Mouse (Mus musculus) liver, embryonic 16.5 days (tissue): ENCODE measurements around the gene Spire2. TPM values are rescaled to one million over a fixed set of nuclear protein-coding genes. Genes with fewer than 3 reads are reported as not detected.

Experiments
- ATAC-seq: fragments of 200-750 bp; cut with Nextera tagmentation; 2 replicates; pipeline ENCODE4 v1.8.0; 2017; ENCODE audit warnings: low read depth, mild to moderate bottlenecking, moderate number of reproducible peaks, moderate library complexity
- H3K27ac ChIP-seq: fragments of 300-500 bp; sonication (generic); 2 replicates; pipeline ENCODE4 v1.5.1; 2014; ENCODE audit warnings: mild to moderate bottlenecking, low read length
- H3K27me3 ChIP-seq: fragments of 300-500 bp; sonication (generic); 2 replicates; pipeline ENCODE4 v1.6.1; 2014; ENCODE audit warnings: low read depth, low read length, mixed read lengths; ENCODE audit not compliant: control insufficient read depth, insufficient read depth
- H3K36me3 ChIP-seq: fragments of 300-500 bp; sonication (generic); 2 replicates; pipeline ENCODE4 v1.6.1; 2014; ENCODE audit warnings: mild to moderate bottlenecking; ENCODE audit not compliant: control insufficient read depth, insufficient read depth
- H3K4me1 ChIP-seq: fragments of 300-500 bp; sonication (generic); 2 replicates; pipeline ENCODE4 v1.6.1; 2014; ENCODE audit warnings: low read depth, low read length, mixed read lengths; ENCODE audit not compliant: control insufficient read depth
- H3K4me2 ChIP-seq: fragments of 300-500 bp; sonication (generic); 2 replicates; pipeline ENCODE4 v1.6.1; 2014; ENCODE audit warnings: low read depth, low read length, mixed read lengths
- H3K4me3 ChIP-seq: fragments of 300-500 bp; sonication (generic); 2 replicates; pipeline ENCODE4 v1.5.1; 2014; ENCODE audit warnings: low read depth, mild to moderate bottlenecking, low read length
- H3K9ac ChIP-seq: fragments of 300-500 bp; sonication (generic); 2 replicates; pipeline ENCODE4 v1.6.1; 2014; ENCODE audit warnings: low read depth, low read length
- H3K9me3 ChIP-seq: fragments of 300-500 bp; sonication (generic); replicated peaks from 2 replicates; pipeline ENCODE4 v1.6.1; 2016; ENCODE audit warnings: low read length; ENCODE audit not compliant: control insufficient read depth
- WGBS: fragments of 180-500 bp; shearing (Covaris S2); extraction: QIAGEN DNeasy Blood & Tissue Kit; methylation state at CpG from one replicate; pipeline ENCODE4 v1.1.7; 2014; ENCODE audit not compliant: insufficient replicate concordance; 5-methylcytosine and 5-hydroxymethylcytosine counted together
- polyA plus RNA-seq: library from polyadenylated mRNA; unstranded; fragments of >200 nt; fragmentation: Nextera tagmentation; extraction: Ambion mirVana; gene quantifications from 2 replicates; pipeline ENCODE4 v1.2.1, GENCODE M21; 2015

Gene Spire2
- polyA plus RNA-seq, 1 experiment from 2014 or later = 2.4 TPM

DNA sequence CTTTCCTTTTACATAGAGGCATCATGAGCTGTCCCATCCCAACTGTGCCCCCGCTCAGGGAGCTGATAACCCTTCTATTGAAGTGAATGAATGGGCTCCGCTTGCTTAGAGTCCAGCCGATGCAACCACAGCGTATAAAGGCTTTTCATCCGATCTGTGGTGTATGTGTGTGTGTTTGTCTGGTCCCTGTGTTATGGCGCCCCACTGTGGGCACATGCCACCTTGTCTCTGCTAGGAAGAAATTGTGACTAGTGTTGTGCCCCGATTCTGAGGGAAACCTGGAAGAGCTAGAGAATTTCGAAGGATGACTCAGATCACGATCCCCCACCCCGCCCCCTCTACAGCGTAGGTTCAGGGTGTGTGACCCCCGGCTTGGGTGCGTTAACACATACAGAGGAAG is 20.3 kb downstream of the Spire2 start:
- peak; percentile 35; the same call in 1 of the 2 replicates for ATAC-seq
- 46% methylated on average over 13 of the region's 13 CpGs for WGBS
- Histone ChIP-seq H3K9me3 (no peaks in the 10 kb centered on the region), H3K4me1 (peaks cover 4% of the 10 kb centered on the region), H3K4me3 (no peak overlapping the region), H3K9ac (no peak overlapping the region), H3K27me3 (peaks cover 3% of the 10 kb centered on the region; the same call in 1 of the 2 replicates), H3K36me3 (no peaks in the 10 kb centered on the region), H3K4me2 (no peak overlapping the region), H3K27ac (no peak overlapping the region)

DNA sequence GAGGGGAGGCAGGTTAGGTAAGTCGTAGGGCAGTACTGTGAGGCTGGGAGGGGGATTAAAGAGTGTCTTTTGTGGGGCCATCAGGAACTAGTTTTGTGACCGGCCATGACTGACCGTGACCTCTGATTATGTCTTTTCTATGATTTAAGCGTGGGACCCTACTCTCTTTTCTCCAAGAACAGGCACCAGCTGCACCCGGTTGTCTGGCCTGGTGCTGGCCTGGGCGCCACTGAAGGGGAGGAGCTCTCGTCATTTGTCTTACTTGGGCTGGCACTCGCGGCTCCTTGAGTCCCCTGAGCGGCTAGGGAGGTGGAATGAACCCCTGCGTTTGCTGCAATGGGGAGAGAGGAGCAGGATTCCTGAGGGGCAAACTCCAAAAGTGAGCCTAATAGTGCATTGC is 20.7 kb downstream of the Spire2 start:
- H3K27me3 ChIP-seq = peaks cover 3% of the 10 kb centered on the region; the same call in 1 of the 2 replicates
- H3K9me3 ChIP-seq = no peaks in the 10 kb centered on the region

DNA sequence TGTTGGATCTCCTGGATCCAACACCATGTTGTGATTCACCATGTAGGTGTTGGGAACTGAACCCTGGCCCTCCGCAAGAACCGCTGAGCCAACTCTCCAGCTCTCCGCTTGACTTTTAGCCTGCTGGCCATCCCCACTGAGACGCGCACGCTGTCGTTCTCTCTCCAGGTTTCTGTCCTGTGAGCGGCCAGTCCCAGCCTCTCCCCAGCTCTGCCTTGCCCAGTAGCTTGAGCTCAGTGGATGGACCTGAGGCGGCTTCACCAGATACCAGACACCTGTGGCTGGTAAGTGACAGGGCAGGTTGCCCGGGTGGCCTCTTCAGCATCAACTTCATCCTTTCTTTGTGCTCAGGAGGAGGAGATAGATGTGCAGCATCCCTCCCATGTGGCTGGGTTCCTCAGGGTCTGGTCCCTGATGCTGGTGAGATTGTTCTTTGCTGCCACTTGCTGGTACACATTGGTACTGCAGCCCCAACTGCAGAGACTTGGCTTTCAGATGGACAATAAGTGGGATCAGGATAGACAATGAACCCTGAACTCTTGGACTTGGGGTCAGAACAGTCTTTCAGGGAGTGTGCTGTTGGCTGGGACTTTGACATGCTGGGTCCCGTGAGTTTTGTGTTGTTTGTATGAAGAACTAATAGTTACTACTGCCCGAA is 28.7 kb downstream of the Spire2 start:
- no peak overlapping the region for H3K4me3 ChIP-seq
- H3K4me2 ChIP-seq = no peak overlapping the region
- 46% methylated on average over 12 of the region's 12 CpGs for WGBS
- H3K27ac ChIP-seq = no peak overlapping the region
- ATAC-seq = peak; percentile 37
- no peaks in the 10 kb centered on the region for H3K4me1 ChIP-seq
- H3K27me3 ChIP-seq = no peaks in the 10 kb centered on the region
- no peaks in the 10 kb centered on the region for H3K36me3 ChIP-seq
- no peak overlapping the region for H3K9ac ChIP-seq
- no peaks in the 10 kb centered on the region for H3K9me3 ChIP-seq

More for the DNA sequence above, 20.7 kb downstream of the Spire2 start:
- H3K36me3 ChIP-seq = no peaks in the 10 kb centered on the region
- no peak for ATAC-seq
- H3K4me1 ChIP-seq = no peaks in the 10 kb centered on the region; the same call in 1 of the 2 replicates
- 47% methylated on average over 11 of the region's 11 CpGs for WGBS
- H3K27ac ChIP-seq = no peak overlapping the region
- H3K4me3 ChIP-seq = no peak overlapping the region
- H3K9ac ChIP-seq = no peak overlapping the region
- no peak overlapping the region for H3K4me2 ChIP-seq

DNA sequence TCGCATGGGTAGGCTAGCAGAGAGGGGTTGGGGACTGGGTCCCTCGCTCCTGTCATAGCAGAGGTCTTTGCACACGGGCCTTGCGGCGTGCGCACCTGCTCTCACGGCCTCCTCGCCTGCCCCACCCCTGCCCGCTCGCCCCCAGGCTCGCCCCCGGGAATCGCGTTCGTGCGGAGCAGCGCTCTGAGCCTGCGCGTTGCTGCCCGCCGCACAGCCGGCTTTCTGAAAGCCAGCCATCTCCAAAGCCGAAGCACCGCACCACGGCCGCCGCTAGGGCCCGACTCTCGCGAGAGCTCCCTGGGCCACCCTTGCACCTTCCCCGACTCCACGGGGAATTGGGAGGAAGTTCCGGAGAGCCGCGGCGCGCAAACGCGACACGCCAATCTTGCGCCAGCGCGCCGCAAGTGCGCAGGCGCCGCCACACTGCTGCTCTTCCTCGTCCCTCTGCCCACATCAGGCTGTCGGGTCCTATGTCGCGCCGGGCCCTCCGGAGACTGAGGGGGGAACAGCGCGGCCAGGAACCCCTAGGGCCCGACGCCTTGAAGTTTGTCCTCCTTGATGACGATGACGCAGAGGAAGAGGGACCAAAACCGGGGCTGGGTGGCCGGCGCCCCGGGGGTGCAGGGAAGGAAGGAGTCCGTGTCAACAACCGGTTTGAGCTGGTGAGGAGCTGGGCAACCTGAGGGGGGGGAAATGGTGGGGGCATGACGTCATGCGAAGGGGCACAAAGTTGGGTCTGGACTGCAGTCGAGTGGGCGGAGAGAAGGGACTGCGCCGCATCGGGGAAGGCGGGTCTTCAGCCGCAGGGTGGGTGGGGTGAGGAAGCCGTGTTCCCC is 41.1 kb downstream of the Spire2 start, which contains the start of gene Tcf25:
Gene Tcf25 (plus strand): TSS at position 351 of the 836 bp plus-strand sequence.
- H3K9me3 ChIP-seq = no peaks in the 10 kb centered on the region
- H3K4me2 ChIP-seq = peak within 1 kb of the TSS; percentile 90
- no peaks in the 10 kb centered on the region for H3K27me3 ChIP-seq
- peak within 1 kb of the TSS; percentile 86 for H3K27ac ChIP-seq
- H3K4me1 ChIP-seq = peaks cover 13% of the 10 kb centered on the region
- peak within 1 kb of the TSS; percentile 75 for H3K9ac ChIP-seq
- peak; percentile 85 for ATAC-seq
- H3K4me3 ChIP-seq = peak within 1 kb of the TSS; percentile 72
- H3K36me3 ChIP-seq = no peaks in the 10 kb centered on the region
- WGBS = under 1% methylated on average over 75 of the region's 75 CpGs

DNA sequence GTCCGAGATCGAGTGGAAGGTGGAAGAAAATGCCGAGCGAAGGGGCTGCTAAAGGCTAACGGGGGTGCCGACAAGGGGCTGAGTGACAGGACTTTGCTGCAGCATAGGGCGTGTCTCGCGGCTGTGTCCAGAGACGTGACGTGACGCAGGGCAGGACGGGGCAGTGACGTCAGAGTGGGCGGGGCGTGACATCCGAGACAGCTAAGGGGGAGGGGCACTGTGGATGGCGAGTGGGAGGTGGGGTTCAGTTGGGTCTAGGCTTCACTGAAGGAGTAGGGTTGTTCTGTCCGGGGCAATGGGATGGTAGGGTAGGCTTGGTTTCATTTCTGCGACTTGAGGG is 41.7 kb downstream of the Spire2 start:
- peaks cover 13% of the 10 kb centered on the region for H3K4me1 ChIP-seq
- H3K36me3 ChIP-seq = no peaks in the 10 kb centered on the region
- peak overlapping the region; percentile 75 for H3K9ac ChIP-seq
- H3K27ac ChIP-seq = peak overlapping the region; percentile 86
- H3K27me3 ChIP-seq = no peaks in the 10 kb centered on the region
- H3K4me2 ChIP-seq = peak overlapping the region; percentile 90
- peak overlapping the region; percentile 72 for H3K4me3 ChIP-seq
- no peaks in the 10 kb centered on the region for H3K9me3 ChIP-seq
- peak; percentile 77 for ATAC-seq
- under 1% methylated on average over 20 of the region's 20 CpGs for WGBS

DNA sequence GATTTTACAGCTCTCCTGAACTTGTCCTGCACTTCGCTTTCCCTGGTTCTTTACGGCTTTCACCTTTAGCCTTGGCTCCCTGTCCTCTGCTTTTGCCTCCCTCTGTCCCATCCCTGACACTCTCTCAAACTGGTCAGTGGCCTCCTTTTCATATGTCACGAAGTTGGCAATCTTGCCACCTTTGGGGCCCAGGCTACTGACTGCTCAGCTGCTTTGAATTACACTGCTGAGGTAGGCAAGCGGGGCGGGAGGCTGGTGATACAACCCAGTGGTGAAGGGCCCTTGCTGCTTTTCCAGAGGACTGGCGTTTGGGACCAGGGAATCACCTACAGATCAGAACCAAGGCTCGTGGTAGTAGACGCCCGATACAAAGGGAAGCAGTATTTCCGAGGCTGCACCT is 43.2 kb downstream of the Spire2 start:
- 78% methylated on average over 10 of the region's 10 CpGs for WGBS
- Histone ChIP-seq H3K27ac (no peak overlapping the region), H3K4me2 (no peak overlapping the region), H3K27me3 (no peaks in the 10 kb centered on the region), H3K9ac (no peak overlapping the region), H3K36me3 (no peaks in the 10 kb centered on the region), H3K4me1 (peaks cover 13% of the 10 kb centered on the region), H3K9me3 (no peaks in the 10 kb centered on the region), H3K4me3 (no peak overlapping the region)
- ATAC-seq = no peak

DNA sequence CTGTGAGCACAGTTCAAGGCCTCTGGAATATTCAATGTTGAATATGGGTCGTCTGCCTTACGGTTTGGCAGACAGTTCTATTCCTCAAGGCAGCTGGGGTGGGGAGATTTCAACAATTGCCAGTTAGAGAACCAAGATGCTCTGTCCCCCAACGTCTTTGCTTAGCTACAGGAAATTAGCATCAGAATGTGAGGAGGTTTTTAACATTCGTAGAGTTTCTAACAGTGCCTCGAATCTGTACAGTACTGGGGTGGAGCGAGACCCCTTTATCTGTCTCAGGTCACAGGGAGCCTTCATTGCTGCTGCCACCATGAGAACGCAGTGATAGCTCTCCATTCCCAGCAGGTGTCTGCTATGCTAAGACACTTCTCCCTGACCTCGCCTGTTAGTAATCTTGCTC is 43.6 kb downstream of the Spire2 start:
- no peaks in the 10 kb centered on the region for H3K9me3 ChIP-seq
- H3K9ac ChIP-seq = no peak overlapping the region
- H3K27ac ChIP-seq = no peak overlapping the region
- H3K36me3 ChIP-seq = no peaks in the 10 kb centered on the region
- no peak overlapping the region for H3K4me3 ChIP-seq
- no peaks in the 10 kb centered on the region for H3K27me3 ChIP-seq
- peaks cover 13% of the 10 kb centered on the region for H3K4me1 ChIP-seq
- 64% methylated on average over 8 of the region's 8 CpGs for WGBS
- ATAC-seq = no peak
- H3K4me2 ChIP-seq = no peak overlapping the region

DNA sequence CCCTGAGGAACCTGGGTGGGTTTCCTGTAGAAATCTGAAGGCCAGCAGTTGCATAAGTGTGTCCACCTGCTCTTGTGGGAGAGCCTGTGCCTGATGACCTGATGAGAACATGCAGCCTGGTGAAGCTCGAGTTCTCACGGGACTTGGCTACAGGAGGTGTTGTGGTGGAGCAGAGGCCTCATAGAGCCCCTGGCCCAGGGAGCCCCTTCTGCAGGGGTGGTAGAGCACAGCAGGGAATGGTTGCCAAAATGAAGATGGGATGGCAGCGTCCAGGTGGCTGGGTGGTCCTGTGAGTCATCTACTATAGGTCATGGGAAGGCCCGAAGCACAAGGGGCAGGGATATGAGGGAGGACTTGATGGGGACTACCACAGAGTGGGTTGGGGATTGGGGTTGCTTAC is 49.2 kb downstream of the Spire2 start:
- peaks cover 33% of the 10 kb centered on the region for H3K36me3 ChIP-seq
- no peaks in the 10 kb centered on the region for H3K27me3 ChIP-seq
- no peak overlapping the region for H3K9ac ChIP-seq
- no peak overlapping the region for H3K4me2 ChIP-seq
- no peaks in the 10 kb centered on the region for H3K9me3 ChIP-seq
- ATAC-seq = no peak
- H3K4me3 ChIP-seq = no peak overlapping the region
- 78% methylated on average over 4 of the region's 4 CpGs for WGBS
- no peaks in the 10 kb centered on the region for H3K4me1 ChIP-seq
- H3K27ac ChIP-seq = no peak overlapping the region

DNA sequence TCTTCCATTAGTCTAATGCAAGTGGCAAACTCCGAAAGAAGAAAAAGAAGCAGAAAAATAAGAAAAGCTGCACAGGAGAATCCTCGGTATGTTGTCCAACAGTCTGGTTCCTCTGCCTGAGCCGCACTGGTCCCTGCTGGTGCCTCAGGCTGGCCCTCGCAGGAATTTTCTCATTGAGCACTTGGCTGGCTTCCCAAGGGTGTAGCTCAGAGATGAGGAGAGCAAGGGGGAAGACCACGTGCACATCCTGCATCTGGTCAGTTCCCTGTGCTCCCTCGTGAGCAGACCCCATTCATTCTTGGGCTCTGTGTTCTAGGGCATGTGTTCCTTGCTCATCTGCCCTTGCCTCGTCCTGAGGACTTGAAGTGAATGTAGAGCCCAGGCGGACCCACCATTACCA is 50.0 kb downstream of the Spire2 start:
- no peak overlapping the region for H3K9ac ChIP-seq
- ATAC-seq = no peak
- peaks cover 33% of the 10 kb centered on the region for H3K36me3 ChIP-seq

More for the DNA sequence above, 50.0 kb downstream of the Spire2 start:
- Histone ChIP-seq H3K9me3 (no peaks in the 10 kb centered on the region), H3K4me1 (no peaks in the 10 kb centered on the region), H3K27me3 (no peaks in the 10 kb centered on the region), H3K27ac (no peak overlapping the region), H3K4me2 (no peak overlapping the region), H3K4me3 (no peak overlapping the region)
- WGBS = 78% methylated on average over 8 of the region's 8 CpGs
